Mouse (Mus musculus) liver, embryonic 16.5 days (tissue): ENCODE measurements around the gene Dennd1a. TPM values are rescaled to one million over a fixed set of nuclear protein-coding genes. Genes with fewer than 3 reads are reported as not detected.

Experiments
- ATAC-seq: fragments of 200-750 bp; cut with Nextera tagmentation; 2 replicates; pipeline ENCODE4 v1.8.0; 2017; ENCODE audit warnings: low read depth, mild to moderate bottlenecking, moderate number of reproducible peaks, moderate library complexity
- H3K27ac ChIP-seq: fragments of 300-500 bp; sonication (generic); 2 replicates; pipeline ENCODE4 v1.5.1; 2014; ENCODE audit warnings: mild to moderate bottlenecking, low read length
- H3K27me3 ChIP-seq: fragments of 300-500 bp; sonication (generic); 2 replicates; pipeline ENCODE4 v1.6.1; 2014; ENCODE audit warnings: low read depth, low read length, mixed read lengths; ENCODE audit not compliant: control insufficient read depth, insufficient read depth
- H3K36me3 ChIP-seq: fragments of 300-500 bp; sonication (generic); 2 replicates; pipeline ENCODE4 v1.6.1; 2014; ENCODE audit warnings: mild to moderate bottlenecking; ENCODE audit not compliant: control insufficient read depth, insufficient read depth
- H3K4me1 ChIP-seq: fragments of 300-500 bp; sonication (generic); 2 replicates; pipeline ENCODE4 v1.6.1; 2014; ENCODE audit warnings: low read depth, low read length, mixed read lengths; ENCODE audit not compliant: control insufficient read depth
- H3K4me2 ChIP-seq: fragments of 300-500 bp; sonication (generic); 2 replicates; pipeline ENCODE4 v1.6.1; 2014; ENCODE audit warnings: low read depth, low read length, mixed read lengths
- H3K4me3 ChIP-seq: fragments of 300-500 bp; sonication (generic); 2 replicates; pipeline ENCODE4 v1.5.1; 2014; ENCODE audit warnings: low read depth, mild to moderate bottlenecking, low read length
- H3K9ac ChIP-seq: fragments of 300-500 bp; sonication (generic); 2 replicates; pipeline ENCODE4 v1.6.1; 2014; ENCODE audit warnings: low read depth, low read length
- H3K9me3 ChIP-seq: fragments of 300-500 bp; sonication (generic); replicated peaks from 2 replicates; pipeline ENCODE4 v1.6.1; 2016; ENCODE audit warnings: low read length; ENCODE audit not compliant: control insufficient read depth
- WGBS: fragments of 180-500 bp; shearing (Covaris S2); extraction: QIAGEN DNeasy Blood & Tissue Kit; methylation state at CpG from one replicate; pipeline ENCODE4 v1.1.7; 2014; ENCODE audit not compliant: insufficient replicate concordance; 5-methylcytosine and 5-hydroxymethylcytosine counted together
- polyA plus RNA-seq: library from polyadenylated mRNA; unstranded; fragments of >200 nt; fragmentation: Nextera tagmentation; extraction: Ambion mirVana; gene quantifications from 2 replicates; pipeline ENCODE4 v1.2.1, GENCODE M21; 2015

Dennd1a gene
- polyA plus RNA-seq, 1 experiment from 2014 or later = 7.9 TPM

DNA sequence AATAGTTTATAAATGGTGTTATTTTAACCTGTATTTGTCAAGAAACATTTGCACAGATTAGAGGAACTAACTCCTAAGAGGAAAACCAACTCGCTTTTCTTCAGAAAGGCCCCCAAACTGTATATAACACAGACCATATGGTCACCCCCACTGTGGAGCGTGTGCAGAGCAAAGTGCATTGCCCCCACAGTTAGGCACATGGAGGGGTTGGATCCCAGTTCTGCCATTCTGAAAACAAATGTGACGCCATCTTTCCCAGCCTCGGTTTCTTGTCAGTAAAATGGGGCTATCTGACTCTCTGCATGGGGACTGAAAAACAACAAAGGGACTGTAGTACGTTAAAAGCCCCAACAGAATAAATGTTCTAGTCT lies 361.1 kb downstream of the Dennd1a start:
- no peak overlapping the region for H3K4me2 ChIP-seq
- H3K4me1 ChIP-seq = no peaks in the 10 kb centered on the region
- H3K27ac ChIP-seq = no peak overlapping the region
- no peak overlapping the region for H3K4me3 ChIP-seq
- H3K27me3 ChIP-seq = no peaks in the 10 kb centered on the region
- ATAC-seq = no peak
- H3K9me3 ChIP-seq = no peaks in the 10 kb centered on the region
- 63% methylated on average over 5 of the region's 5 CpGs for WGBS
- no peaks in the 10 kb centered on the region for H3K36me3 ChIP-seq
- no peak overlapping the region for H3K9ac ChIP-seq

DNA sequence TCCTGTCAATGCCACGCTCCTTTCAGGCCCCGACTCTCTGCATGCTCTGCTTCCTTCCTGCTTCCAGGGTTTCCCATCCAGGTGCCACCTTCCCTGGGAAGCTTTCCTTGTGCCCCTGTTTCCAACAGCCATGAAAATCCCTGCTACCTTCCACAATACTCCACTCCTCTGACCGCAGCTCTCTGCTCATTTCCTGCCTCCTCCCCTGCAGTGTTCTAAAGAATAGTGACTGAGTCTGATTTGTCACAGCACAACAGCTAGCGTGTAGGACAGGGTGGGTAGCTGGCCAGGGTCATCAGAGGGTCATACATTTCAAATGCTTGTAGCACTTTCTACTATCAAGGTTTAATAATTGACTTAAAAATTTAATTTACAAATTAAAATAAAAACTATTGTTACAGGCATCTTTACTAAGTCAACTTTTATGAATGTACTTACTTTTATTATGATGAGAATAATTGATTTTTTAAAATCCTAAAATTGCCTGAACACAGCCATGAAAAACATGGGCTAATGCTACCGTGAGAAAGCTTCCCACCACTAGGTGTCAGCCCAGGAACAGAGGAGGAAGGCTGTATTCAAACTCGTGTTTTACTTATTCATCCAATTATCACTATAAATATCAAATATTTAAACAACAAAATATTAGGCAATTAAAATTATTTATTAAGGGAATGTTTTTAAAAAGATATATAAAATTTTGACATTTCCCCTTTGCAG lies 361.6 kb downstream of the Dennd1a start:
- Histone ChIP-seq H3K4me1 (no peaks in the 10 kb centered on the region), H3K27ac (no peak overlapping the region), H3K4me3 (no peak overlapping the region), H3K36me3 (no peaks in the 10 kb centered on the region), H3K9me3 (no peaks in the 10 kb centered on the region), H3K4me2 (no peak overlapping the region), H3K27me3 (no peaks in the 10 kb centered on the region), H3K9ac (no peak overlapping the region)
- WGBS = 39% methylated on average over 6 of the region's 6 CpGs
- ATAC-seq = no peak

DNA sequence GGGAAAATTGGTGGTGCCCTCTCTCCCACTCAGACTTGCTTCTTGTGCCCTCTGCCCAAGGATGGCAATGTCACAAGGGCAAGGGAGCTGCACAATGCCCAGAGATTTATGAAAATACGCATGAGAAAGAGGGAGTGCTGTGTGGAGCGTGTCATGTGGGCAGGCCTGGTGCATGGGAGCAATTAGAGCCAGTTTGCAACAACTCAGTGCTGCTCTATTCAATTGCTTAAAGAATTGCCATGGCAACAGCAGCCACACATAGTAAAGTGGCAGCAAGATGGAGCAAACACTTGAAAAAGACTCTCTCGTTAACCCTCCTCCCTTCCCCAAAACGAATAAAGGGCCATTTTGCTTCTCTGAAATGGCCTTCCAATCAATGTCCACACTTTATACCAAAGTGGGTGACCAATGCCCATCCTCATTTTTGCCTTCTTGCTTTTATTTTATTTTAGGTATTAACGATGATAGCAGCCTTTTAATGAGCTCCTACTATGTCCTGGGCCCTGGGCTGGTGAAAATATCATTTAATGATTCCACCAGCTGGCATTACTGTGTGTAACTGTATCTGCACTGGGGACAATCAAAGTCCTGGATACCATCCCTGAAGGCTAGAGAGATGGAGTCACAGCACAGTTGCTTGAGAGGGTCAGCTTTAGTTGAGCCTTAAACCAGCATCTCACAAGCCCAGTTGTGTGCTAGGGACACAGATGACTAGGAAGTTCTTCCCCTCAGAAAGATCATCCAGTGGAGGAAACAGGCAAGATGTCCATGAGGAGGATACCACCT lies 378.3 kb downstream of the Dennd1a start:
- H3K36me3 ChIP-seq = no peaks in the 10 kb centered on the region
- H3K4me1 ChIP-seq = no peaks in the 10 kb centered on the region
- no peak overlapping the region for H3K27ac ChIP-seq
- H3K4me2 ChIP-seq = no peak overlapping the region
- no peaks in the 10 kb centered on the region for H3K9me3 ChIP-seq
- no peak overlapping the region for H3K4me3 ChIP-seq
- H3K9ac ChIP-seq = no peak overlapping the region
- 75% methylated on average over 5 of the region's 5 CpGs for WGBS
- no peak for ATAC-seq
- no peaks in the 10 kb centered on the region for H3K27me3 ChIP-seq

DNA sequence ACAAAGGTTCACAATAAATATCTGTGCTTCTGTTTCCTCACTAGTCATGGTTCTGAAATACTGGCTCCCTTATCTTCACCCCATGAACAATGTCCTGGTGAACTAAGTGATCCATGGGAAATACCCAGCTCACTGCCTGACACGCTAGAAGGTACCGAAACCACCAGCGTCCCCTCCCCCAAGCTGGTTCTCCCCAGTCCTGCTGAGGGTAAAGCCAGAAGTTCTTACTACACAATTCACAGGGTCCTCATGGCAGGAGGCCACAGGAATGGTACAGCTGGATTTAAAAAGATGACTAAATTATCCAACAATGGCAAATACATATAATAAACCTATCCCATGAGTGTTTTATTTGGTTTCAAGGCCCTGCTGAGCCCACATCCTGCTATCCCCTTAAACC lies 378.9 kb downstream of the Dennd1a start:
- H3K9ac ChIP-seq = no peak overlapping the region
- H3K4me3 ChIP-seq = no peak overlapping the region
- H3K4me2 ChIP-seq = no peak overlapping the region
- H3K27ac ChIP-seq = no peak overlapping the region
- H3K27me3 ChIP-seq = no peaks in the 10 kb centered on the region
- WGBS = 91% methylated on average over 3 of the region's 3 CpGs
- ATAC-seq = no peak
- H3K36me3 ChIP-seq = no peaks in the 10 kb centered on the region
- no peaks in the 10 kb centered on the region for H3K9me3 ChIP-seq
- no peaks in the 10 kb centered on the region for H3K4me1 ChIP-seq

DNA sequence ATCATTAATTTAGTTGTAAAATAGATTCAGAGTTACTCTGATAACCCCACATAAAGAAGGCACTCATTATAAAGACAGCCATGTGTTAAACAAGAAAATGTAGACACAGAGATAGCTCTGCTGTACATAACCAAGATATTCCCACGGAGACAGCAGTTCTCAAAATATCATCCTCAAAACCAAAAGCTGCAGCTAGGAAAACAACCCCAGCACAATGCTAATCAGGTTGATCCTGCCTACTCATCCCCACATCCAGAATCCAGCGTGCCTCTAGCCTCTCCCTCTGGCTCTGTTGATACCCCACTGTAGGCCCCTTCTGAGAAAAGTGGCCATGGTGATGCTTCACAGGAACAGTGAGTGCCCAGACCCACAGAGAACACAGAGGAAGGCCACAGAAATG lies 380.9 kb downstream of the Dennd1a start:
- no peak overlapping the region for H3K27ac ChIP-seq
- no peaks in the 10 kb centered on the region for H3K9me3 ChIP-seq
- no peaks in the 10 kb centered on the region for H3K36me3 ChIP-seq
- H3K27me3 ChIP-seq = no peaks in the 10 kb centered on the region
- no peak overlapping the region for H3K9ac ChIP-seq
- no peak overlapping the region for H3K4me3 ChIP-seq
- 68% methylated on average over 2 of the region's 2 CpGs for WGBS
- H3K4me1 ChIP-seq = no peaks in the 10 kb centered on the region
- no peak overlapping the region for H3K4me2 ChIP-seq
- no peak for ATAC-seq

DNA sequence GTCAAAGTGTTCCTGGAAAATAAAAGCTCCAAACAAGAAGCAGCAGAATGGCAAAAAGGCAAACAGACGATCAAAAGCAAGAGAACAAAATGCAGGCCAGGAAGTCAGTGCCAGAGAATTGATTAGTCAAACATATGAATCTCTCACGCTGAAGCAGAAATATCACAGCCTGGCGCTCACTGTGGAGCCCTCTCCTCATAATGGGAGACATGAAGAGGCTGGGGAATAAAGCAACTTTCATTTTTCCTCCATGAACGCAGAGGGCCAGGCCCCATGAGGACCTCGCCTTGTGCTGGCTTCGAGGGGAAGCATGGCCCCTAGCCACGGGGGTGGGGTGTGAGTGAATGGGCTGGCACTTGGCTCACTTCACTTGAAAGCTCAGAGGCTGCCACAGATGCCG lies 383.9 kb downstream of the Dennd1a start:
- WGBS = 70% methylated on average over 8 of the region's 8 CpGs
- no peak overlapping the region for H3K4me2 ChIP-seq
- H3K9ac ChIP-seq = no peak overlapping the region
- no peaks in the 10 kb centered on the region for H3K27me3 ChIP-seq
- H3K4me1 ChIP-seq = no peaks in the 10 kb centered on the region
- H3K27ac ChIP-seq = no peak overlapping the region
- no peak overlapping the region for H3K4me3 ChIP-seq
- no peaks in the 10 kb centered on the region for H3K9me3 ChIP-seq
- no peaks in the 10 kb centered on the region for H3K36me3 ChIP-seq
- no peak for ATAC-seq

DNA sequence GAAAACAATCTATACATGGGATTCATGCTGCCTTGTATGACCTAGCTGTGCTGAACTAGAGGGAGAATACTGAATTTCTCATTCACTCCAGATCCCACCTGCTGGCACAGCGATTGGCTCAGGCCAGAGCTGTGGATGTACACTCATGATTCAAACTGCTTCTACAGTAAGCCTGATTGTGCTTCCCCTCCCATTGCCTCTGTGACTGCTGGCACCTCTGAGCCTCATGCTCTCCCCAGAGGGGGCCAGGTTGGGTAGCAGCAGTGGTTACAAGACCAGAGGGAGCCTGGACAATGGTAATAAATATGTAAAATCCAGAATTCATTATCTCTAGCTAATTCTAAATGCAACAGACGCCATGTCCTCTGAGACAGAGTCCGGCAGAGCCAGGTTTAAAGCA lies 404.0 kb downstream of the Dennd1a start:
- no peak overlapping the region for H3K4me2 ChIP-seq
- no peak overlapping the region for H3K4me3 ChIP-seq
- no peaks in the 10 kb centered on the region for H3K36me3 ChIP-seq
- H3K4me1 ChIP-seq = peaks cover 4% of the 10 kb centered on the region; the same call in 1 of the 2 replicates
- no peaks in the 10 kb centered on the region for H3K27me3 ChIP-seq
- H3K9ac ChIP-seq = no peak overlapping the region
- 79% methylated on average over 3 of the region's 3 CpGs for WGBS
- H3K27ac ChIP-seq = no peak overlapping the region
- no peaks in the 10 kb centered on the region for H3K9me3 ChIP-seq
- ATAC-seq = no peak

DNA sequence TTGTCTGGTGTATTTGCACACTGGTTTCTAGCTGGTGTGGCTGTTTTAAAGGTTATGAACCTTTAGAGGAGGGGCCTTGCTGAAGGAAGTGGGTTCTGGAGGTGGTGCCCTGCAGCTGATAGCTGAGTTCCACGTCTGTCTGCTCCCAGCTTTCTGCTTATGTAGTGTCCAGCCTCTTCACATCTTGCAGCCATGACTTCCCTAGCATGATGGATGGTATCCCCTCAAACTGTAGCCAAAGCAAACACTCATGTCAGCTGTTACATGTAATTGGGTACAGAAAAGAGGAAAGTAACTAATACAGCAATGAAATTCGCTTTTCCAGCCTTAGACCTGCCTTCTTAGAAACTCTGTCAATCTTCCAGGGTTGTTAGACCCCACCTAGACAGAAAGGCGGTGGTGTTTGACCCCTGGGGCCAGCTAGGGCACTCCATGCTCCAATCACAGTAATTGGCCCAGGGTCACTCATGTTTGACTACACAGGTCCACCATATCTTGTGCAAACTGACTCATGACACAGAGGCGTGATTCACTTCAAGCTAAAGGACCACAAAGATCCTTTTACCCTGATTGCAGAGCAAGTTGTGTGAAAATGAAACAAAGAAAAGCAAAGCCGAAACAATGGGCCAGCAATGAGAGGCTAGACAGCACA lies 405.8 kb downstream of the Dennd1a start:
- no peak overlapping the region for H3K9ac ChIP-seq
- H3K36me3 ChIP-seq = no peaks in the 10 kb centered on the region
- H3K9me3 ChIP-seq = no peaks in the 10 kb centered on the region
- H3K4me3 ChIP-seq = no peak overlapping the region
- H3K4me2 ChIP-seq = no peak overlapping the region
- peaks cover 4% of the 10 kb centered on the region; the same call in 1 of the 2 replicates for H3K4me1 ChIP-seq
- WGBS = 53% methylated on average over 5 of the region's 5 CpGs
- no peaks in the 10 kb centered on the region for H3K27me3 ChIP-seq
- H3K27ac ChIP-seq = no peak overlapping the region
- peak; percentile 76 for ATAC-seq

DNA sequence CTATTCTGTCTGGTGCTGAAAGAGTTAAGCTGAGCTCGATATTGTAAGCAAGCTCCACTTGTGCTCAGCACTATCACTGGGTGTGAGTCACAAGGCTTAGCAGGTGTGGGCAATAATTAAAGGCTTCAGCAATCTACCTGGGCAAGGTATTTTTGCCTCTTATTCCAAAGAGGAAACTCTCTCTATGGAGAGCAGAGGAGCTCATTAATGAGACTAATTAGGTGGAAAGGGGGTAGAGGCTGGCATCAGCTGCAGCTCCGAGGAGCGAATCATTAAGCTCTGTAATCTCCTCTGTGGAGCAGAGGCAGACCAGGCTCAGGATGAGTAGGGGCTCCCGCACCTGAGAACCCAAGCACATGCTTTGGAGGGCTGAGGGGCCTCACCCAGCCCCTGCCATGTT lies 407.5 kb downstream of the Dennd1a start:
- Histone ChIP-seq H3K9ac (no peak overlapping the region), H3K4me2 (no peak overlapping the region), H3K4me3 (no peak overlapping the region), H3K9me3 (no peaks in the 10 kb centered on the region), H3K4me1 (peaks cover 4% of the 10 kb centered on the region; the same call in 1 of the 2 replicates), H3K27me3 (no peaks in the 10 kb centered on the region), H3K27ac (no peak overlapping the region), H3K36me3 (no peaks in the 10 kb centered on the region)
- 63% methylated on average over 4 of the region's 4 CpGs for WGBS
- ATAC-seq = no peak
